Mouse (Mus musculus) brain, embryonic 14.5 days (tissue): Measurements from ENCODE around the gene Smyd4.

Source experiments
- CTCF ChIP-seq: fragments of 200-500 bp; IDR thresholded peaks from 2 replicates; pipeline ENCODE4 v1.5.1; 2012; ENCODE audit warnings: inconsistent platforms, mild to moderate bottlenecking, moderate library complexity, borderline replicate concordance; ENCODE audit not compliant: insufficient read depth, insufficient read length; ENCODE audit errors: extremely low read depth
- POLR2A ChIP-seq: fragments of 200-500 bp; IDR thresholded peaks from 2 replicates; pipeline ENCODE4 v1.6.1; 2012; ENCODE audit warnings: mild to moderate bottlenecking, inconsistent platforms, borderline replicate concordance; ENCODE audit not compliant: poor library complexity, insufficient read depth, insufficient read length, severe bottlenecking; ENCODE audit errors: extremely low read depth

- TF ChIP-seq CTCF: no peak
- TF ChIP-seq POLR2A: no peak
These were observed 36.5 kb upstream of the Smyd4 start for GRCm38 (mm10) chr11:75311751-75312150.
